Mouse (Mus musculus) myocyte (in vitro differentiated cells): Measurements from ENCODE around the gene Gramd1a.

ENCODE experiments used
- CEBPB ChIP-seq: IDR thresholded peaks from 2 replicates; pipeline ENCODE4 v1.6.1; 2011; ENCODE audit warnings: mild to moderate bottlenecking, moderate library complexity; ENCODE audit not compliant: poor library complexity, insufficient read depth, severe bottlenecking
- E2F4 ChIP-seq: IDR thresholded peaks from one replicate; pipeline ENCODE4 v1.6.1; 2011; ENCODE audit warnings: mild to moderate bottlenecking, control low read depth, moderate library complexity; ENCODE audit not compliant: insufficient read depth
- MAX ChIP-seq: IDR thresholded peaks from one replicate; pipeline ENCODE4 v1.6.1; 2011; ENCODE audit warnings: low read depth, mild to moderate bottlenecking, control low read depth
- POLR2A ChIP-seq: IDR thresholded peaks from one replicate; pipeline ENCODE4 v1.6.1; 2011; ENCODE audit warnings: low read depth, mild to moderate bottlenecking, control low read depth, moderate library complexity; ENCODE audit not compliant: insufficient read length
- POLR2AphosphoS2 ChIP-seq: IDR thresholded peaks from one replicate; pipeline ENCODE4 v1.6.1; 2011; ENCODE audit warnings: low read depth, control low read depth; ENCODE audit not compliant: insufficient read length
- REST ChIP-seq: IDR thresholded peaks from one replicate; pipeline ENCODE4 v1.6.1; 2011; ENCODE audit warnings: mild to moderate bottlenecking, control low read depth, moderate library complexity; ENCODE audit not compliant: insufficient read depth, insufficient read length
- TCF12 ChIP-seq: IDR thresholded peaks from one replicate; pipeline ENCODE4 v1.6.1; 2011; ENCODE audit warnings: mild to moderate bottlenecking, control low read depth; ENCODE audit not compliant: poor library complexity, insufficient read depth, severe bottlenecking
- TCF3 ChIP-seq: IDR thresholded peaks from one replicate; pipeline ENCODE4 v1.6.1; 2011; ENCODE audit warnings: low read depth, control low read depth; ENCODE audit not compliant: insufficient read length
- USF1 ChIP-seq: IDR thresholded peaks from one replicate; pipeline ENCODE4 v1.6.1; 2011; ENCODE audit warnings: low read depth, mild to moderate bottlenecking, control low read depth, moderate library complexity

GRCm38 (mm10) chr7:31161831-31162230 lies 6.1 kb upstream of the Gramd1a start:
- TF ChIP-seq CEBPB (no peak), USF1 (no peak), REST (no peak), POLR2A (no peak), MAX (no peak), TCF12 (no peak), TCF3 (no peak), E2F4 (no peak), POLR2AphosphoS2 (no peak)
